Mouse (Mus musculus): ENCODE results near the gene Atf7. TPM values are rescaled to one million over a fixed set of nuclear protein-coding genes. Genes with fewer than 3 reads are reported as not detected.

The Atf7 gene
- polyA plus RNA-seq, 1 experiment from 2014 or later: 40.6 TPM

MicroRNAs encoded within 50 kb of the gene (microRNA counts, 519-probe panel; counts per million panel counts)
- microRNA mmu-miR-688: 314 counts per million, percentile 2 among the panel's probes with 10 or more counts

Small RNA genes within 50 kb of the gene (microRNA-seq; reads per million reads assigned to microRNA genes)
- 0.50 reads per million for gene Mir688

Other genes starting within 250 kb of the Atf7 start
- 9.5 and 10.3 TPM in 2 replicates for gene Sp1, start 219.3 kb downstream of the Atf7 start, polyA plus RNA-seq (2015; fragmentation: Nextera tagmentation; extraction: Ambion mirVana)
- gene Amhr2, start 180.1 kb downstream of the Atf7 start, polyA plus RNA-seq (2015; fragmentation: Nextera tagmentation; extraction: Ambion mirVana): 0.68 and 2.5 TPM in 2 replicates
- gene Prr13, start 166.4 kb downstream of the Atf7 start, polyA plus RNA-seq (2015; fragmentation: Nextera tagmentation; extraction: Ambion mirVana): 131 and 157 TPM in 2 replicates
- 166 TPM in 2 replicates for gene Pcbp2, start 154.9 kb downstream of the Atf7 start, polyA plus RNA-seq (2015; fragmentation: Nextera tagmentation; extraction: Ambion mirVana)
- not detected in 2 replicates for gene Gm10337, start 121.7 kb downstream of the Atf7 start, polyA plus RNA-seq (2015; fragmentation: Nextera tagmentation; extraction: Ambion mirVana)
- 14.3 and 15.1 TPM in 2 replicates for gene Map3k12, start 108.4 kb downstream of the Atf7 start, polyA plus RNA-seq (2015; fragmentation: Nextera tagmentation; extraction: Ambion mirVana)
- 84.0 and 87.0 TPM in 2 replicates for gene Tarbp2, start 107.3 kb downstream of the Atf7 start, polyA plus RNA-seq (2015; fragmentation: Nextera tagmentation; extraction: Ambion mirVana)
- 2.0 and 3.6 TPM in 2 replicates for gene Npff, start 100.5 kb downstream of the Atf7 start, polyA plus RNA-seq (2015; fragmentation: Nextera tagmentation; extraction: Ambion mirVana)
- not detected in 2 replicates for gene Gm28047, start 397 bp downstream of the Atf7 start, polyA plus RNA-seq (2015; fragmentation: Nextera tagmentation; extraction: Ambion mirVana)
- 53.3 and 54.2 TPM in 2 replicates for gene Atp5g2, start 46.9 kb upstream of the Atf7 start, polyA plus RNA-seq (2015; fragmentation: Nextera tagmentation; extraction: Ambion mirVana)
- 36.8 and 37.7 TPM in 2 replicates for gene Calcoco1, start 96.7 kb upstream of the Atf7 start, polyA plus RNA-seq (2015; fragmentation: Nextera tagmentation; extraction: Ambion mirVana)